Mouse (Mus musculus) intestine, embryonic 16.5 days (tissue): ENCODE results near the gene Lmx1a. TPM values are rescaled to one million over a fixed set of nuclear protein-coding genes. Genes with fewer than 3 reads are reported as not detected.

Experiments used
- ATAC-seq: fragments of 200-750 bp; cut with Nextera tagmentation; 2 replicates; pipeline ENCODE4 v1.8.0; 2017; ENCODE audit warnings: moderate TSS enrichment, moderate library complexity
- H3K27ac ChIP-seq: fragments of 300-500 bp; sonication (generic); 2 replicates; pipeline ENCODE4 v1.5.1; 2014; ENCODE audit warnings: mild to moderate bottlenecking, low read length
- H3K27me3 ChIP-seq: fragments of 300-500 bp; sonication (generic); replicated peaks from 2 replicates; pipeline ENCODE4 v1.6.1; 2014; ENCODE audit warnings: low read length, control low read depth, mixed read lengths; ENCODE audit not compliant: control insufficient read depth, insufficient read depth
- H3K36me3 ChIP-seq: fragments of 300-500 bp; sonication (generic); 2 replicates; pipeline ENCODE4 v1.6.1; 2014; ENCODE audit warnings: low read length, control low read depth; ENCODE audit not compliant: control insufficient read depth, insufficient read depth
- H3K4me1 ChIP-seq: fragments of 300-500 bp; sonication (generic); 2 replicates; pipeline ENCODE4 v1.6.1; 2014; ENCODE audit warnings: low read length, control low read depth, mixed read lengths; ENCODE audit not compliant: control insufficient read depth, insufficient read depth
- H3K4me2 ChIP-seq: fragments of 300-500 bp; sonication (generic); 2 replicates; pipeline ENCODE4 v1.6.1; 2014; ENCODE audit warnings: low read depth, low read length, control low read depth
- H3K4me3 ChIP-seq: fragments of 300-500 bp; sonication (generic); 2 replicates; pipeline ENCODE4 v1.5.1; 2014; ENCODE audit warnings: mild to moderate bottlenecking, low read length
- H3K9ac ChIP-seq: fragments of 300-500 bp; sonication (generic); 2 replicates; pipeline ENCODE4 v1.6.1; 2014; ENCODE audit warnings: low read depth, low read length
- H3K9me3 ChIP-seq: fragments of 300-500 bp; sonication (generic); 2 replicates; pipeline ENCODE4 v1.6.1; 2016; ENCODE audit warnings: low read length, control low read depth; ENCODE audit not compliant: control insufficient read depth
- WGBS: fragments of 180-500 bp; shearing (Covaris S2); extraction: QIAGEN DNeasy Blood & Tissue Kit; methylation state at CpG from one replicate; pipeline ENCODE4 v1.1.7; 2014; 5-methylcytosine and 5-hydroxymethylcytosine counted together
- polyA plus RNA-seq: library from polyadenylated mRNA; unstranded; fragments of >200 nt; fragmentation: Nextera tagmentation; extraction: Ambion mirVana; gene quantifications from 2 replicates; pipeline ENCODE4 v1.2.1, GENCODE M21; 2015

The Lmx1a gene
- polyA plus RNA-seq, 1 experiment from 2014 or later, result 0.54 TPM

DNA sequence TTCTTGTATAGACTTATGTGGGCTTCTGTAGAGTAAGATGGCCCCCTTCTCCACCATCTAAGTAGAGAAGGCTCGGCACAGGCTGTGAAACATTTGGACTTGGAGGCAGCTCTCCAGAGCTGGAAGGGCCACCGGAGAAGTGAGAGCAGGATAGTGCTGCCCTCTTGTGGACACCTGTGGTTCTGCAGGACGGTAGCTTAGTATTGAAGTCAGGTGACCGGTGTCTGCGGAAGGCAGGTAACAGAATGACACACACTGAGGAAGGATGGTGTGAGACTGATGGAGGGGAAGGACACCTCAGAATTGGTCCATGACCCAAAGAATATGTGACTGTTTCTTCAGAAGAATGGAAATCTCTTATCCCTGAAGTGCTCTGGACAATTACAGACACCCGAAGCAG, 19.2 kb upstream of the Lmx1a start:
- 29% methylated on average over 6 of the region's 6 CpGs for WGBS
- 0 out of 2 replicates have a peak, but pooled peaks cover 12% of the 10 kb centered on the region for H3K27me3 ChIP-seq
- ATAC-seq, result no peak

DNA sequence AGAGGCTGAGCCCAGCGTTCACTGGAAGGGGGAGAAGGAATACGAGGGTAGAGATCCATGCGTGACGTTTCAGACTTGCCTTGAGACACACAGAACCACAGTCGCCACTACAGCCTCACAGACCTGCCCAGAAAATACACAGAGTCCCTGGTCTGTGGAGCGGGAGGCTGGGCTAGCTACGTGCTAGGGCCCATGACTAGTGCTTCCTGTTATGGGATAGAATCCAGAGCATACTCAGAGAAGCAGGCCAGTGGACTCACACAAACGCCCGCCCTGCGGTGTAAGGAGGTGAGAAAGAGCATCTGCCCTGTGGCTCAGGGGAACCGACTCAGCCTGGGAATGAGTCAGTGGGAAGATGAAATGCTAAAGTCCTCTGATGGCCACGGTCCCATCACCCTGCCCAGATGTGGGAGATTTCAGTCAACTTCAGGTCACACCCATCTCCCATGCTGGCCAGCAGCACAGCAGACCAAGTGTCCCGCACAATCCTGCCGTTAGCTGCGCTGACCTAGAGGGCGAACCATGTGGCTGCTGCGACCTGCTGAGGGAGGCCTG, 16.5 kb upstream of the Lmx1a start:
- Histone ChIP-seq H3K36me3 (no peaks in the 10 kb centered on the region), H3K9ac (no peak overlapping the region), H3K27ac (no peak overlapping the region), H3K4me3 (no peak overlapping the region), H3K27me3 (0 out of 2 replicates have a peak, but pooled peaks cover 13% of the 10 kb centered on the region), H3K9me3 (no peaks in the 10 kb centered on the region), H3K4me2 (no peak overlapping the region), H3K4me1 (no peaks in the 10 kb centered on the region)
- 14% methylated on average over 17 of the region's 17 CpGs for WGBS
- ATAC-seq, result no peak

More for the DNA sequence above, 19.2 kb upstream of the Lmx1a start:
- no peaks in the 10 kb centered on the region for H3K9me3 ChIP-seq
- no peak overlapping the region for H3K4me3 ChIP-seq
- no peaks in the 10 kb centered on the region for H3K4me1 ChIP-seq
- no peak overlapping the region for H3K9ac ChIP-seq
- no peak overlapping the region for H3K4me2 ChIP-seq
- H3K27ac ChIP-seq, result no peak overlapping the region
- no peaks in the 10 kb centered on the region for H3K36me3 ChIP-seq

DNA sequence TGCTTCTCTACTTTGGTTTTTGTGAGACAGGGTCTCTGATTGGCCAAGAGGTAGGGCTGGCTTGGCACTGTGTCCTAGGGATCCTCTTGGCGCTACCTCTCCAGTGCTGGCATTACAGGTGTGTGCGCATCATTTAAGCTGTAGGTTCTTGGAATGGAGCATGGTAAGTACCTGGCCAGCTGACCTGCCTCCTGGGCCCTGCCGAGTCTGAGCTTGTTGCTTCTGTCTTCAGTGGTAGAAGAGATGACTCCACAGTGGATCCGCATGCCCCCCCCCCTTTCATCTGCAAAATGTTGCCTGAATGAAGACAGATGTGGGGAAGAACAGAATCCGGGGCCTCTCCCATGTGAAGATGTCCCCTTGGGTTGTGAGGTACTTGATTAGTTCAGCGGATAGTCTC, 10.0 kb upstream of the Lmx1a start:
- whole genome bisulfite sequencing, result 92% methylated on average over 6 of the region's 6 CpGs
- ATAC-seq, result no peak
- Histone ChIP-seq H3K27me3 (0 out of 2 replicates have a peak, but pooled peaks cover 4% of the 10 kb centered on the region), H3K9ac (no peak overlapping the region), H3K27ac (no peak overlapping the region), H3K4me3 (no peak overlapping the region), H3K4me1 (no peaks in the 10 kb centered on the region), H3K36me3 (no peaks in the 10 kb centered on the region), H3K4me2 (no peak overlapping the region), H3K9me3 (no peaks in the 10 kb centered on the region)

DNA sequence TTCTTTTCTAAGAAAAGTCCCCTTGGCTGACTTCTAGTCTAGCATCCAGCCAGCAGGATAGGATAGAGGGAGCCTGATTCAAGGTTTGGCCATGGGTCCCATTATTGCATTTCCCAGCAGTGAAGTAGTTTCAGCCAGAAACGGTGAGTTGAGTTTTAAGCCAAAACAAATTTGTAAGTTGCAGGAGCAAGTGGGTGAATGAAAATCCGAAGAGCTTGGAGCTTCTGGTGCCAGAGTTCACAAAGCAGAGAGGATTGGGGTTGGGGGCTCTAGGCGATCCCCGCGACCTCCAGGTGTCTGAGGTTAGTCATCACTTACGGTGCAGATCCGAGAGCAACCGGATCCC, 1.1 kb upstream of the Lmx1a start:
- Histone ChIP-seq H3K4me3 (peak overlapping the region; percentile 59), H3K36me3 (no peaks in the 10 kb centered on the region), H3K27me3 (peaks cover 62% of the 10 kb centered on the region), H3K4me2 (peak overlapping the region; percentile 97), H3K9ac (peak overlapping the region; percentile 56; the same call in 1 of the 2 replicates), H3K4me1 (peaks cover 18% of the 10 kb centered on the region), H3K27ac (no peak overlapping the region), H3K9me3 (no peaks in the 10 kb centered on the region)
- no peak for ATAC-seq
- WGBS, result under 1% methylated on average over 8 of the region's 8 CpGs

DNA sequence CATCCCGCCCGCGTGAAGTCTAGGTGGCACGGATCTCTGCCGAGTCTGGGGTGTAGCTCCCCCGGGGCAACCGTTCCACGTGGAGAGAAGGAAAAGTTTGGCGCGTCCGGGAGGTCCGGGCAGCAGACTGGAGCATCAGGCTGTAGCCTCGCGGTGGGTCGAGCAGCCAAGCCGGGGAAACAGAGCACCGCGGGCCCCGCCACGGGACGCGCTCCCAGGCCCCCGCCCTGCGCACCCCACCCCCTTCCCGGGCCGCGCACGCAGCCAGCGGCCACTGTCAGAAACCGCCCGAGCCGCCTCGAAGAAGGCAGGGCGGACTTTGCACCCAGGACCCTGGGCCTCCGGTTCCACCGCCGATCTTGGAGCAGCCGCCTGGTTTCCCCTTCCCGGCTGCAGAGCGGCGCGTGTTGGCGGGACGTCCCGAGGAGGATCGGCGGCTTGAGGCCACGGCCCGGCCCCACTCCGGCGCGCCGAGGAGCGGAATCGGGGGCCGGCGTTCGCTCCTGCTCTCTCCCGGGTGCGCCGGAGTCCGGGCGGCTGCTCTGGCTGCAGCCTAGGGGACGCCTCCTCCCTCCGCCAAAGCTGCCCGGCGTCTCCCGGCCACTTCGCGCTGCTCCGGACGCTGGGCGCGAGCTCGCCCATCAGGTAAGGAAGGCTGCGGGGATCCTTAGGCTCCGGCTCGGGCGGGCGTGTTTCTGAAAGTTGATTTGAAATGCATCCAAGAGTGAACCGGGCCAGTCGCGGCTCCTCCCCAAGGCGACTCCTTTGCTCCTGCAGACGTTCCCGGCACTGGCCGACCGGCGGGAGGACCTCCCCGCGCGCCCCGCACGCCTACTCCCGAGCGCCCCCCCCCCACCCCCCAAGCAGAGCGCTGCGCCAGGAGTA, 448 bp upstream of the Lmx1a start:
- H3K4me2 ChIP-seq, result peak overlapping the region; percentile 97
- H3K9ac ChIP-seq, result peak overlapping the region; percentile 56
- peaks cover 18% of the 10 kb centered on the region for H3K4me1 ChIP-seq
- WGBS, result under 1% methylated on average over 96 of the region's 98 CpGs
- no peaks in the 10 kb centered on the region for H3K9me3 ChIP-seq
- H3K27me3 ChIP-seq, result peaks cover 66% of the 10 kb centered on the region
- no peaks in the 10 kb centered on the region for H3K36me3 ChIP-seq
- no peak overlapping the region for H3K27ac ChIP-seq
- H3K4me3 ChIP-seq, result peak overlapping the region; percentile 59
- ATAC-seq, result peak; percentile 90

DNA sequence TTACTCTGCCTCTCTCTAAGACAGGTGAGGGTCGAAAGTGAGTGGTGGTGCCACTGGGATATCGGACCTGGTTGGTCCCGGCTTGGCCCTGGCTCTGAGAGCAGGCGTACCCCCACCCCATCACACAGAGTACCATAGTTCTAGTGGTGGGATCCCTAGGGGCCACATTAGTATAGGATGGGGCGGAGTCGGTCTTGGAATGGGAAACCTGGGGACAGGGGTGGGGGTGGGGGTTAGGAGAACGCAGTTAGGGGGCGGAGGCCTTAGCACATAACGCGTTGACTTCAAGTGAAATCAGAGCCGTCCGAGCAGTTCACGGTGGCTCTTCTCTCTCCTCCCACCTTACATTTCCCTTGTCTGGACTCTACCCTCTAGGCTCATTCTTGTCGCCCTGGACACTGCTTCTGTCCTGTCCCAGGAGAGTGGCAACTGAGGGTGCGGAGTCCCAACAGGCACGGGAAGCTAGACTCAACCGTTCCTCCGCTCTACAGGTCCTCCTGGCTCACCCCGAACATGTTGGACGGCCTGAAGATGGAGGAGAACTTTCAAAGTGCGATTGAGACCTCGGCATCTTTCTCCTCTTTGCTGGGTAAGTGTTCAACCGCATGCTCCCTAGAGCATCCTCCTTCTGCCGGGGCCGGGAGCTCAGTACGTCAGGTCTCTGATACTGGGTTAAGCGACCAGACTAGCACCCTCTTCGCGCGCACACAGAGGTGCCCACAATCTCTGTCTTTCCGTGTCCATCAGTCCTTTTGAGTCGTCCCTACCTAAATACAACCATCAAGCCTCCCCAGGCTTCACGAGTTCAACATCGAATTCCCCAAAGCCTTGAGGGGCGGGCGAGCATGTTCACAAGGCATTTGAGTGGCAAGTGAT, 463 bp downstream of the Lmx1a start:
- 2% methylated on average over 36 of the region's 36 CpGs for WGBS
- Histone ChIP-seq H3K27ac (no peak overlapping the region), H3K9ac (peak overlapping the region; percentile 56; the same call in 1 of the 2 replicates), H3K4me1 (peaks cover 18% of the 10 kb centered on the region), H3K4me2 (peak overlapping the region; percentile 97), H3K27me3 (peaks cover 73% of the 10 kb centered on the region), H3K4me3 (peak overlapping the region; percentile 59), H3K9me3 (no peaks in the 10 kb centered on the region), H3K36me3 (no peaks in the 10 kb centered on the region)
- ATAC-seq, result peak; percentile 20

DNA sequence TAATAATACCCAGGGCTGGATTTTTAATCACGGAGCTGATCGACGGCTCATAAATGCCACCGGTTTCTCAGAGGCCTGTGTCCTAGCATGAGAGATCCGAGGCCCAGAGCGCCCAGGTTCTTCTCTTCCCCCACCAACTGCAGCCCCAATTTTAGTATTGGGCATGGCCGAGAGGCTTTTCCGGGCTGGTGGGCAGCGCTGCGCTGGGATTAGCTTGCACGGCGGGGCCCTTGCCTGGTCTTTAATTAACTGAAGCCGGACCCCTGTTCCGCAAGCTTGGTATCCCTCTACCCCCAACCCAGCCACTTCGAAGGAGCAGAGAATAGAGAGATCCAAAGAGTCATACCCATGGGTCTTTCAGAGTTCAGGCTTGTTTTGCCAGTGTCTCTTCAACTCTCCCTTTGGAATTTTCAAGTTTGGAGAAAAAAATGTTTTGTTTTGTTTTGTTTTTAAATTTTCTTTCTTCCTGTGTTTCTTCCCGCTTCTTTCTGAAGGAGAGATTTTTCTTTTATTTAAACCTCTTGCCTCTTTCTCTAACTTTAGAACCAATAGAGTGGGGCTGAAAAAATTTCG, 1.2 kb downstream of the Lmx1a start:
- no peak for ATAC-seq
- Histone ChIP-seq H3K9ac (no peak overlapping the region), H3K27me3 (peaks cover 79% of the 10 kb centered on the region), H3K4me2 (no peak overlapping the region), H3K36me3 (no peaks in the 10 kb centered on the region), H3K4me1 (peaks cover 18% of the 10 kb centered on the region), H3K4me3 (no peak overlapping the region), H3K27ac (no peak overlapping the region), H3K9me3 (no peaks in the 10 kb centered on the region)
- WGBS, result 3% methylated on average over 17 of the region's 17 CpGs

DNA sequence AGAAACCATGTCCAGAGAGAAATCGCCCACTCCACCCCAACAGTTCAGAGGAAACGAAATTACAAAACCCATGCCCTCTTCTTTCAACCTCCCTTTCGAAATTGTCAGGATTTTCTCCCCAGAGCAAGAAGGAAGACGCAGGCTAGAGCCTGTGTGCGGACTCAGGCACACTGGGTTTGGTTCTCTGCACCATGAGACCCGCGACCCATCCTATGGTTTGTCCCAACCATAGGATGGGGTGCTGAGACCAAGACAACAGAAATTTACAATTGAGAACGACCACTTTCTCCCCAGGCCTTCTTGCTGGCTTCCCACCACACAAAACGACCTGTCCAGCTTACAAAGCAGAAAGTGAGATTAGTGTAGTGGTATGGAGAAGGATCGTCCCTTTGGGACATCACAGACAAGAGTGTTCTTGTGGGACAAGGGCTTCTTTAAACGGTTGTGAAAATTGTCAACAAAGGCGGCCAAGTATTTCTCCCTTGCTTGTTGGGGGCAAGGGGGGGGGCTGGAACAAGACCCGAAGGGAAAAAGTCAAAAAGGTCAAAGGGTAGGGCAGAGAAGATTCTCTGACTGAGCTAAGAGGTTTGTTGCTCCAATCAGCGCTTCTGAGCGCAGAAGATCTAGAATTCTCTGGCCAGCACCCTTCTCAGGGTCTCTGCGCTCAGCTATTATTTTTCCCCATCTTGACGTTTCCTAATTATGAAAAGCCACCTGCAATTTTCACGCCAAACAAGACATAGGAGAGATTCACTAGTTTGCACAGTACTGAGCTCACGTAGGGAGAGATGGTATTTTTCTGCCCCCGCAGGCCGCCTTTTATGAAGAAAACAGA, 1.9 kb downstream of the Lmx1a start:
- no peaks in the 10 kb centered on the region for H3K36me3 ChIP-seq
- no peak for ATAC-seq
- no peak overlapping the region for H3K27ac ChIP-seq
- peaks cover 84% of the 10 kb centered on the region for H3K27me3 ChIP-seq
- WGBS, result 6% methylated on average over 21 of the region's 21 CpGs
- no peak overlapping the region for H3K9ac ChIP-seq
- H3K4me1 ChIP-seq, result peaks cover 18% of the 10 kb centered on the region
- no peak overlapping the region for H3K4me2 ChIP-seq
- H3K4me3 ChIP-seq, result no peak overlapping the region
- no peaks in the 10 kb centered on the region for H3K9me3 ChIP-seq
